Mouse (Mus musculus) thymus, adult 2 months (tissue): ENCODE results near the gene Golph3.

ENCODE experiments used
- CTCF ChIP-seq: fragments of 200-500 bp; IDR thresholded peaks from 2 replicates; pipeline ENCODE4 v1.5.1; 2012; ENCODE audit warnings: mild to moderate bottlenecking, control low read depth, low read length, moderate library complexity, borderline replicate concordance; ENCODE audit not compliant: control insufficient read depth, poor library complexity, insufficient read depth; ENCODE audit errors: extremely low read depth
- POLR2A ChIP-seq: fragments of 200-500 bp; IDR thresholded peaks from 2 replicates; pipeline ENCODE4 v1.6.1; 2012; ENCODE audit warnings: mild to moderate bottlenecking, low read length, control low read depth, moderate library complexity; ENCODE audit not compliant: control insufficient read depth, poor library complexity, insufficient read depth; ENCODE audit errors: extremely low read depth

GRCm38 (mm10) chr15:12388726-12389489, 67.7 kb downstream of the Golph3 start:
- no peak for TF ChIP-seq CTCF
- no peak for TF ChIP-seq POLR2A
